24 mouse cellular contexts compared by ENCODE assay signal in the genomic region with DNA sequence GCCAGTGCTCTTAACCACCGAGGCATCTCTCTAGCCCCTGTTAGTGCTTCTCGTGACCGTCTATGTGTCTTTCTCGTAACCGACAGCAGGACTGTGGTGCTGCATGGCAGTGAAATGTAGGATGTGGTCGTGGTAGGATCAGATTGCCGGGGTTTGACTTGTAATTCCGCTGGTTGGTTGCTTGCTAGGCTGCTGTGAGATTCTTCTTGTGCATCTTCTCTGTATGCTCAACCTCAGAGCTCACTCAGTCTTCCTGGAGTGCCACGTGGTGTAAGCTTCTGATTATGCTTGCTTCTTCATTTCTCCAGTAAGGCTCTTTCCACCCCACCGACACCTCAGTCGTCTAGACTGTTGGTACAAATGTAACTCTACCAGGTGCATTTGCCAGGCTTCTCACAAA. TPM values are rescaled to one million over a fixed set of nuclear protein-coding genes. Genes with fewer than 3 reads are reported as not detected.
DNase-seq lines count a peak whose midpoint lies in the region; ATAC-seq and TF ChIP-seq lines count a peak whose summit lies in the region.
"Had no signal": no experiment of that assay in that cellular context is flagged by ENCODE, and none has a peak within 500 bp of the region (broad histone marks: within the 10 kb centered on the region; RNA-seq: fewer than 3 reads in every experiment).

No protein-coding gene starts in this region.

- intact Hi-C loops in gastrocnemius, adult 2 months (cut with DNase I), result no loop called here
- intact Hi-C loops in gastrocnemius, postnatal 36 days (cut with DNase I), result no loop called here

- H3K27ac ChIP-seq in gastrocnemius, adult 2 months, result peak overlapping the region; percentile 20; the same call in 1 of the 2 replicates
- H3K27ac ChIP-seq: embryonic facial prominence, embryonic 10.5 days; intestine, embryonic 15.5 days; limb, embryonic 10.5 days; liver, embryonic 13.5 days; midbrain, embryonic 13.5 days; neural tube, embryonic 12.5 days; stomach, embryonic 15.5 days had no signal

- no peak for DNase-seq in gastrocnemius, adult 2 months
- DNase-seq in gastrocnemius, postnatal 36 days, result no peak
- DNase-seq in A20 (ENCODE audit: low read depth, low spot score), result peak; percentile 40
- DNase-seq in Muller cell, postnatal 12 days (ENCODE audit: inconsistent ontology term), result no peak
- DNase-seq in neural tube, embryonic 10.5 days (ENCODE audit: extremely low spot score, low spot score), result no peak
- no peak for DNase-seq in cerebellum, postnatal 25 days
- DNase-seq: adrenal gland, postnatal 14 days; cerebellum, adult 9-10 months; gastrocnemius, postnatal 25 days; liver, embryonic 13.5 days; right cerebral cortex, postnatal 4 days had no signal

- TF ChIP-seq CTCF in gastrocnemius, adult 2 months (IDR thresholded peaks at IDR 0.05), result no peak

- peak; percentile 31 for ATAC-seq in granulocyte monocyte progenitor cell, adult 5-6 weeks (replicated peaks; ENCODE audit: poor library complexity, severe bottlenecking)
- ATAC-seq in neutrophil, adult 5-6 weeks (ENCODE audit: extremely low read depth, insufficient number of reproducible peaks, low FRiP score, poor library complexity, severe bottlenecking), result peak; percentile 25; the same call in 1 of the 2 replicates
- ATAC-seq: forebrain, embryonic 16.5 days; intestine, embryonic 15.5 days; lung, postnatal 0 days; midbrain, embryonic 13.5 days had no signal

- no peak overlapping the region for H3K4me3 ChIP-seq in gastrocnemius, adult 2 months
- H3K4me3 ChIP-seq: embryonic facial prominence, embryonic 10.5 days; erythroblast, embryonic 14.5 days; heart, embryonic 12.5 days; intestine, embryonic 15.5 days; limb, embryonic 10.5 days; liver, embryonic 13.5 days; midbrain, embryonic 13.5 days; neural tube, embryonic 12.5 days; stomach, embryonic 15.5 days had no signal

RNA-seq across cellular contexts. Expression of a gene that starts 17.1 kb away (rescaled TPM):
- not detected for total RNA-seq in gastrocnemius, adult 2 months (2021)
- total RNA-seq in gastrocnemius, postnatal 36 days (2021), result not detected
- 0.60 and 3.1 TPM in 2 replicates for total RNA-seq in granulocyte monocyte progenitor cell, adult 5-6 weeks (2014; fragmentation: Nextera tagmentation)
- 0.43 TPM in 1 of 2 replicates, not detected in the other for total RNA-seq in granulocyte monocyte progenitor cell, adult 5-6 weeks (2017)
- 95.0 and 98.8 TPM in 2 replicates for total RNA-seq in neutrophil, adult 5-6 weeks (2017)
- total RNA-seq: gastrocnemius, postnatal 25 days; layer of hippocampus, postnatal 14 days had no signal

RNA-seq across cellular contexts. Expression of a gene that starts 20.1 kb away (rescaled TPM):
- total RNA-seq in gastrocnemius, adult 2 months (2021), result 10 to 100 TPM; 31.5 to 35.8 TPM
- total RNA-seq in gastrocnemius, postnatal 36 days (2021), result 10 to 100 TPM; 25.3 to 27.3 TPM
- 23.6 and 30.1 TPM in 2 replicates for total RNA-seq in granulocyte monocyte progenitor cell, adult 5-6 weeks (2014; fragmentation: Nextera tagmentation)
- 28.3 and 34.1 TPM in 2 replicates for total RNA-seq in granulocyte monocyte progenitor cell, adult 5-6 weeks (2017)
- total RNA-seq in neutrophil, adult 5-6 weeks (2017), result 31.9 and 32.0 TPM in 2 replicates

Comparison
In these comparisons a context has a peak if more than half of its experiments do, and no peak if none do; other contexts are left out.
1. RNA of a gene that starts 17.1 kb away (total RNA-seq): 95.0 to 98.8 TPM in neutrophil, adult 5-6 weeks; 0.43 to 3.1 TPM in granulocyte monocyte progenitor cell, adult 5-6 weeks, not detected in gastrocnemius, postnatal 36 days and not detected in gastrocnemius, adult 2 months; every median in the first group is over 10 times any median in the second.